Mouse (Mus musculus): ENCODE measurements around the gene Ctdspl. TPM values are rescaled to one million over a fixed set of nuclear protein-coding genes. Genes with fewer than 3 reads are reported as not detected.
A peak's percentile ranks its signal among the peaks of the same experiment; 100 is the strongest.

Gene Ctdspl
- polyA plus RNA-seq, 1 experiment: 8.1 TPM

DNA sequence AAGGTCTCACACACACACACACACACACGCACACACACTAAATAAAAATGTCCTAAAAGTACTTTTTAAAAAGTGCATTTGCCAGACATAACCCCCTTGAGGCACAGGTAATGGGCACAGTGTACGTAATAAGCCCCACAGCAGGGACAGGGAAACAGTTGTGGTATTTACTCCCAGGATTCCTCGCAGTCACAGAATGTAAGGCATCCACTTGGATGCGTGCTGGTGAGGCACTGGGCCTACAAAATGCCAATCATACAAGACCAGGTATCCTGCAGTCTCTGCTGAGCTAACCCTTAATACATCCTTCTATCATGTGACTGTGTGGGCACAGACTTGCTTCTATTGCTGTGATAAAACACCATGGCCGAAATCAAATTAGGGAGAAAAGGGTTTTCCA is 22.2 kb downstream of the Ctdspl start:
- H3K27ac ChIP-seq (ENCODE audit: control insufficient read depth, insufficient read depth, low read depth, low read length): no peak overlapping the region
- no peak overlapping the region for H3K4me3 ChIP-seq (ENCODE audit: control insufficient read depth, low read depth, low read length)
- H3K36me3 ChIP-seq (ENCODE audit: control insufficient read depth, insufficient read depth, low read length): no peaks in the 10 kb centered on the region
- H3K27me3 ChIP-seq (ENCODE audit: control insufficient read depth, insufficient read depth, low read length): no peaks in the 10 kb centered on the region
- TF ChIP-seq CTCF (IDR thresholded peaks at IDR 0.05; ENCODE audit: control insufficient read depth, insufficient read depth, insufficient replicate concordance, low read depth, low read length) (no peak), POLR2A (IDR thresholded peaks at IDR 0.05; ENCODE audit: control insufficient read depth, low read depth, low read length) (no peak)
- peaks cover 14% of the 10 kb centered on the region for H3K4me1 ChIP-seq (ENCODE audit: control insufficient read depth, insufficient read depth, low read length)

DNA sequence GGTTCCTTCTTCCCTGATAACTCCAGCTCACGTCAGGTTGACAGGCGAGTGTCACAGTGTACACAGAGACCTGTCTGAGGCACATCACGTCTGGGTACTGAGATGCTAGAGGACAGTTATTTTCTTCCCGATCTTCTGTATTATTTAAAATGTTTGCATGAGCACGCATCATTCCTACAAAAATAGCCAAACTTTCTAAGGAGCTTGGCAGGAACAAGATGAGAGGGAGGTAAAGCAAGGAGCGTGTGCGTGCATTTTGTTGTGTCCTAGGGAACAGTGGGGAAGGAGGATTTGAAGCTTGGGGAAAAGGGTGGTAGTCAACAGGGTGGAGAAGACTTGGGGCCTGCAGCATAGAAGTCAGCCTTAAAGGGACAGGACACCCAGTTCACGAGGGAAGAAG is 22.9 kb downstream of the Ctdspl start:
- H3K4me1 ChIP-seq (ENCODE audit: control insufficient read depth, insufficient read depth, low read length): peaks cover 14% of the 10 kb centered on the region
- no peak overlapping the region for H3K27ac ChIP-seq (ENCODE audit: control insufficient read depth, insufficient read depth, low read depth, low read length)
- no peaks in the 10 kb centered on the region for H3K27me3 ChIP-seq (ENCODE audit: control insufficient read depth, insufficient read depth, low read length)
- TF ChIP-seq POLR2A (IDR thresholded peaks at IDR 0.05; ENCODE audit: control insufficient read depth, low read depth, low read length) (no peak), CTCF (IDR thresholded peaks at IDR 0.05; ENCODE audit: control insufficient read depth, insufficient read depth, insufficient replicate concordance, low read depth, low read length) (no peak)
- H3K4me3 ChIP-seq (ENCODE audit: control insufficient read depth, low read depth, low read length): no peak overlapping the region
- no peaks in the 10 kb centered on the region for H3K36me3 ChIP-seq (ENCODE audit: control insufficient read depth, insufficient read depth, low read length)

GRCm38 (mm10) chr9:118949654-118950053 is 23.4 kb downstream of the Ctdspl start:
- Histone ChIP-seq H3K4me1 (ENCODE audit: control insufficient read depth, insufficient read depth, low read length) (peaks cover 14% of the 10 kb centered on the region), H3K27ac (ENCODE audit: control insufficient read depth, insufficient read depth, low read depth, low read length) (peak overlapping the region; percentile 15; the same call in 1 of the 2 replicates), H3K4me3 (ENCODE audit: control insufficient read depth, low read depth, low read length) (no peak overlapping the region), H3K27me3 (ENCODE audit: control insufficient read depth, insufficient read depth, low read length) (no peaks in the 10 kb centered on the region), H3K36me3 (ENCODE audit: control insufficient read depth, insufficient read depth, low read length) (no peaks in the 10 kb centered on the region)
- TF ChIP-seq POLR2A (IDR thresholded peaks at IDR 0.05; ENCODE audit: control insufficient read depth, low read depth, low read length) (no peak), CTCF (IDR thresholded peaks at IDR 0.05; ENCODE audit: control insufficient read depth, insufficient read depth, insufficient replicate concordance, low read depth, low read length) (no peak)

- H3K36me3 ChIP-seq (ENCODE audit: control insufficient read depth, insufficient read depth, low read length): no peaks in the 10 kb centered on the region
- H3K27ac ChIP-seq (ENCODE audit: control insufficient read depth, insufficient read depth, low read depth, low read length): peak overlapping the region; percentile 15; the same call in 1 of the 2 replicates
- peaks cover 14% of the 10 kb centered on the region for H3K4me1 ChIP-seq (ENCODE audit: control insufficient read depth, insufficient read depth, low read length)
- no peak for TF ChIP-seq CTCF (IDR thresholded peaks at IDR 0.05; ENCODE audit: control insufficient read depth, insufficient read depth, insufficient replicate concordance, low read depth, low read length)
- no peak for TF ChIP-seq POLR2A (IDR thresholded peaks at IDR 0.05; ENCODE audit: control insufficient read depth, low read depth, low read length)
- no peaks in the 10 kb centered on the region for H3K27me3 ChIP-seq (ENCODE audit: control insufficient read depth, insufficient read depth, low read length)
- peak overlapping the region; percentile 17; the same call in 1 of the 2 replicates for H3K4me3 ChIP-seq (ENCODE audit: control insufficient read depth, low read depth, low read length)
Observed at GRCm38 (mm10) chr9:118950061-118950460, 23.8 kb downstream of the Ctdspl start.

- H3K27me3 ChIP-seq (ENCODE audit: control insufficient read depth, insufficient read depth, low read length): no peaks in the 10 kb centered on the region
- no peaks in the 10 kb centered on the region for H3K36me3 ChIP-seq (ENCODE audit: control insufficient read depth, insufficient read depth, low read length)
- no peak overlapping the region for H3K4me3 ChIP-seq (ENCODE audit: control insufficient read depth, low read depth, low read length)
- no peak for TF ChIP-seq POLR2A (IDR thresholded peaks at IDR 0.05; ENCODE audit: control insufficient read depth, low read depth, low read length)
- no peak for TF ChIP-seq CTCF (IDR thresholded peaks at IDR 0.05; ENCODE audit: control insufficient read depth, insufficient read depth, insufficient replicate concordance, low read depth, low read length)
- no peak overlapping the region; the same call in 1 of the 2 replicates for H3K27ac ChIP-seq (ENCODE audit: control insufficient read depth, insufficient read depth, low read depth, low read length)
- H3K4me1 ChIP-seq (ENCODE audit: control insufficient read depth, insufficient read depth, low read length): peaks cover 14% of the 10 kb centered on the region
Observed at GRCm38 (mm10) chr9:118950751-118951150, 24.5 kb downstream of the Ctdspl start.

GRCm38 (mm10) chr9:118951381-118951780 is 25.1 kb downstream of the Ctdspl start:
- H3K27me3 ChIP-seq (ENCODE audit: control insufficient read depth, insufficient read depth, low read length): no peaks in the 10 kb centered on the region
- H3K4me1 ChIP-seq (ENCODE audit: control insufficient read depth, insufficient read depth, low read length): peaks cover 14% of the 10 kb centered on the region
- no peaks in the 10 kb centered on the region for H3K36me3 ChIP-seq (ENCODE audit: control insufficient read depth, insufficient read depth, low read length)
- no peak for TF ChIP-seq POLR2A (IDR thresholded peaks at IDR 0.05; ENCODE audit: control insufficient read depth, low read depth, low read length)
- TF ChIP-seq CTCF (IDR thresholded peaks at IDR 0.05; ENCODE audit: control insufficient read depth, insufficient read depth, insufficient replicate concordance, low read depth, low read length): no peak
- no peak overlapping the region for H3K4me3 ChIP-seq (ENCODE audit: control insufficient read depth, low read depth, low read length)
- H3K27ac ChIP-seq (ENCODE audit: control insufficient read depth, insufficient read depth, low read depth, low read length): no peak overlapping the region

DNA sequence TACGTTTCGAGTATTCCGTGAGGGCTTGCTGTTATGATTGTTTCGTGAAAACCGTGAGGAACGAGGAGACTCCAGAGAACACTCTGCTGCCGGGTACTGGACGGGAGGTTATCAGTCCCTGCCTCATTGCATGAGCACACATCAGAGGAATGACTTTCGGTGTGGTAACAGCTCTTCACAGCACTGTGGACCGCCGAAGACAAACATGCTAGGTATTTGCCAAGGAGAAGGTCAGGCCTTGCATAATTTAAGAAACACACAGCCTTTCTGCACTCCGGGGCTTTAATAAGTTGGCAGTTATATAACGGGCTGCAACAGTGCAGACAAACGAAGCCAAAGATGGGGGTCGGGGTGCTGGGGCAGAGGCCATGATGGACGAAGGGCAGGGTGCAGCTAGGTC is 25.9 kb downstream of the Ctdspl start:
- Histone ChIP-seq H3K4me3 (ENCODE audit: control insufficient read depth, low read depth, low read length) (no peak overlapping the region), H3K36me3 (ENCODE audit: control insufficient read depth, insufficient read depth, low read length) (no peaks in the 10 kb centered on the region), H3K4me1 (ENCODE audit: control insufficient read depth, insufficient read depth, low read length) (peaks cover 14% of the 10 kb centered on the region), H3K27ac (ENCODE audit: control insufficient read depth, insufficient read depth, low read depth, low read length) (peak overlapping the region; percentile 44), H3K27me3 (ENCODE audit: control insufficient read depth, insufficient read depth, low read length) (no peaks in the 10 kb centered on the region)
- no peak for TF ChIP-seq POLR2A (IDR thresholded peaks at IDR 0.05; ENCODE audit: control insufficient read depth, low read depth, low read length)
- no peak for TF ChIP-seq CTCF (IDR thresholded peaks at IDR 0.05; ENCODE audit: control insufficient read depth, insufficient read depth, insufficient replicate concordance, low read depth, low read length)

Measured in testis, adult 2 months (tissue).